Mouse (Mus musculus) thymus, adult 2 months (tissue): Measurements from ENCODE around the gene Dnajc13.

Source experiments
- CTCF ChIP-seq: fragments of 200-500 bp; IDR thresholded peaks from 2 replicates; pipeline ENCODE4 v1.5.1; 2012; ENCODE audit warnings: mild to moderate bottlenecking, control low read depth, low read length, moderate library complexity, borderline replicate concordance; ENCODE audit not compliant: control insufficient read depth, poor library complexity, insufficient read depth; ENCODE audit errors: extremely low read depth
- POLR2A ChIP-seq: fragments of 200-500 bp; IDR thresholded peaks from 2 replicates; pipeline ENCODE4 v1.6.1; 2012; ENCODE audit warnings: mild to moderate bottlenecking, low read length, control low read depth, moderate library complexity; ENCODE audit not compliant: control insufficient read depth, poor library complexity, insufficient read depth; ENCODE audit errors: extremely low read depth

DNA sequence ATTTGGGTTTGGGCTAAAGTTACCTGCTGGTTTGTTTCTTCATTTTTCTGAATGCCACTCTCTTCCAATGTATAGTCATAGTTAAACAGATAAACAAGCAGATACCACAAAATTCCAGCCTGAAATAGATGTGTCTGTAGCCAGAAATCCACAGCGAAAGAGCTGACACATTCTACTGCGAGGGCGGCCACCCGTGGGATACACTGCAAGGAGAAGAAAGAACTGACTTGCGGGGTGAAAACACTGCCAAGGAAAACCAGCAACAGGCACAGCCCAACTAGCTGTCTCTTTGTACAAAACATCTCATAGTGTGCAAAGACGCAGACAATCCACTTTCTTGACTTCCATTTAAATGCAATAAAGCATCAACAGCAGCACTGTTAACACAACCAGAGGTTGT lies 82.7 kb downstream of the Dnajc13 start:
- no peak for TF ChIP-seq CTCF
- TF ChIP-seq POLR2A, result no peak
